Mouse (Mus musculus) right cerebral cortex, postnatal 25 days (tissue): ENCODE results near the gene Cacna1d.

Source experiments
- DNase-seq: peaks from one replicate; pipeline ENCODE4 v3.0.0; 2022

The Cacna1d gene

GRCm38 (mm10) chr14:30491342-30491741 is at the start of gene Cacna1d:
Gene Cacna1d, minus strand, starts transcription at chr14:30491455.
- no peak for DNase-seq

GRCm38 (mm10) chr14:30533780-30534450 is 42.7 kb upstream of the Cacna1d start:
- DNase-seq, result no peak

- no peak for DNase-seq
These were observed 40.6 kb upstream of the Cacna1d start for GRCm38 (mm10) chr14:30531896-30532295.

GRCm38 (mm10) chr14:30531431-30531830 is 40.2 kb upstream of the Cacna1d start:
- DNase-seq, result no peak

GRCm38 (mm10) chr14:30530726-30531269 is 39.5 kb upstream of the Cacna1d start:
- no peak for DNase-seq

- no peak for DNase-seq
These were observed 38.2 kb upstream of the Cacna1d start for GRCm38 (mm10) chr14:30529454-30529853.

- DNase-seq, result no peak
These were observed 37.7 kb upstream of the Cacna1d start for GRCm38 (mm10) chr14:30528961-30529360.

- DNase-seq, result no peak
These were observed 37.1 kb upstream of the Cacna1d start for GRCm38 (mm10) chr14:30528392-30528791.

- peak; percentile 26 for DNase-seq
These were observed 32.1 kb upstream of the Cacna1d start for GRCm38 (mm10) chr14:30523356-30523755.

GRCm38 (mm10) chr14:30519323-30519722 is 28.1 kb upstream of the Cacna1d start:
- DNase-seq, result no peak

GRCm38 (mm10) chr14:30515931-30516723 is 24.9 kb upstream of the Cacna1d start:
- no peak for DNase-seq

GRCm38 (mm10) chr14:30512896-30513295 is 21.6 kb upstream of the Cacna1d start:
- DNase-seq, result no peak

GRCm38 (mm10) chr14:30510214-30510763 is 19.0 kb upstream of the Cacna1d start:
- no peak for DNase-seq

- DNase-seq, result no peak
These were observed 13.7 kb upstream of the Cacna1d start for GRCm38 (mm10) chr14:30504990-30505389.

- no peak for DNase-seq
These were observed 6.9 kb upstream of the Cacna1d start for GRCm38 (mm10) chr14:30498202-30498601.

- no peak for DNase-seq
These were observed 3.7 kb upstream of the Cacna1d start for GRCm38 (mm10) chr14:30494998-30495397.

- no peak for DNase-seq
These were observed 2.0 kb upstream of the Cacna1d start for GRCm38 (mm10) chr14:30493276-30493675.

GRCm38 (mm10) chr14:30479361-30479948 is 11.8 kb downstream of the Cacna1d start, which contains the start of gene Dcp1a:
Gene Dcp1a, plus strand, starts transcription at chr14:30479535.
- DNase-seq, result peak; percentile 95

GRCm38 (mm10) chr14:30474416-30474815 is 16.8 kb downstream of the Cacna1d start:
- no peak for DNase-seq

GRCm38 (mm10) chr14:30473605-30474004 is 17.6 kb downstream of the Cacna1d start:
- no peak for DNase-seq

GRCm38 (mm10) chr14:30463312-30463711 is 27.9 kb downstream of the Cacna1d start:
- no peak for DNase-seq

- DNase-seq, result peak; percentile 72
These were observed 31.2 kb downstream of the Cacna1d start for GRCm38 (mm10) chr14:30459891-30460523.

GRCm38 (mm10) chr14:30458820-30459219 is 32.4 kb downstream of the Cacna1d start:
- no peak for DNase-seq
